Mouse (Mus musculus): ENCODE results near the gene Lrrfip2. TPM values are rescaled to one million over a fixed set of nuclear protein-coding genes. Genes with fewer than 3 reads are reported as not detected.

The Lrrfip2 gene
- total RNA-seq, 2 experiments from 2014 or later: 37.2 to 38.0 TPM

DNA sequence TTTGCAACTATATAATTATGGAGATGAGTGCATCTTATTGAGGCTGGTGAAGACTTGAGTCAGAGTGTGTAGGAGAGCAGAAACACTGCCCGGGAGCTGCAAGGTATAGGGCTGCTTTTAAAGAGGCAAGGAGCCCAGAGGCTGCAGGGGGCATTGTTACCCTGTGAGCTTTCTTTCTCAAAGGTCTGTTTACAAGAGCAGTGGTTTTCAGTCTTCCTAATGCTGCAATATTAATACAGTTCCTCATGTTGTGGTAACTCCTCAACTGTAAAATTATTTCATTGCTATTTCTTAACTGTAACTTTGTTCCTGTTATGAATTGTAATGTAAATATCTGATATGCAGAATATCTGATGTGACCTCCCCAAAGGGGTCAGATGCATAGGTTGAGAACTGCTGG is 104.2 kb downstream of the Lrrfip2 start:
- Histone ChIP-seq H3K4me3 (no peak overlapping the region), H3K27ac (no peak overlapping the region)
- no peak for TF ChIP-seq CTCF (conservative IDR thresholded peaks at IDR 0.05)
- DNase-seq (ENCODE audit: low spot score in 2 of 2): no peak

DNA sequence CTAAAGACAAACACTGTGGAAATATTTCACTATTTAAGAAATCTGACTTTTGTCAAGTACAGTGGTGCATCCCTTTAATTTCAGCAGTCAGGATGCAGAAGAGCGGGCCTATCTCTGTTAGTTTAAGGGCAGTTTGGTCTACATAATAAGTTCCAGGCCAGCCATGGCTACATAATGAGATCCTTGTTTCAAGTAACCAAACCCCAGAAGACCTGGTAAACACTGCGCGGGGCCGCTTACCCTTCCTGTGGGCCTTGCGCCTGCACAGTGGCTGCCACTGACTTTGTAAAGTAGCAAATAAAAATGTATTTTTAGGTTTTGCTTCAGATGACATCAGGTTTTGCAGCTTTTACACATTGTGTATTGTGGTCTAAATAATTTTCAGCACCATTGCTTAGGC is 106.0 kb downstream of the Lrrfip2 start:
- DNase-seq (ENCODE audit: low spot score in 2 of 2): no peak
- TF ChIP-seq CTCF (conservative IDR thresholded peaks at IDR 0.05): no peak
- Histone ChIP-seq H3K4me3 (no peak overlapping the region), H3K27ac (no peak overlapping the region)

DNA sequence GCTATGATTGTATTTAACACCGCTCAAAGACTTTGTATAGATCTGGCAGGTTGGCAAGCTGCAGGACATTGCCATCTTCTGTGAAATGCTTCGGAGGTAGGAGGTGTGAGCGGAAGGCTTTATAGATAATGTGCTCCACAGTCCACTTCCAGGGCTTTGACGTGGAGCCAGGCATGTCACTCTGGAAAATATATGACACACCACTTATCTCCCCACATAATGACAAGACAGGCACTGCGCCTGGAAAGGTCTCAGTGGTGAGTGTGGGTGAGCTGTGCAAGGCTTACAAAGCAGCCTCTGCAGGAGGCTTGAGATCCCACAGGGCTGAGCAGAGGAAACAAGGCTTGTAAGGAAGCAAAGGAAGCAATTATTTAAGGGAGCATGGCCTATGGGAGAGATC is 111.1 kb downstream of the Lrrfip2 start:
- no peak for TF ChIP-seq CTCF (conservative IDR thresholded peaks at IDR 0.05)
- no peak overlapping the region for H3K4me3 ChIP-seq
- no peak for DNase-seq (ENCODE audit: low spot score in 2 of 2)
- no peak overlapping the region for H3K27ac ChIP-seq

DNA sequence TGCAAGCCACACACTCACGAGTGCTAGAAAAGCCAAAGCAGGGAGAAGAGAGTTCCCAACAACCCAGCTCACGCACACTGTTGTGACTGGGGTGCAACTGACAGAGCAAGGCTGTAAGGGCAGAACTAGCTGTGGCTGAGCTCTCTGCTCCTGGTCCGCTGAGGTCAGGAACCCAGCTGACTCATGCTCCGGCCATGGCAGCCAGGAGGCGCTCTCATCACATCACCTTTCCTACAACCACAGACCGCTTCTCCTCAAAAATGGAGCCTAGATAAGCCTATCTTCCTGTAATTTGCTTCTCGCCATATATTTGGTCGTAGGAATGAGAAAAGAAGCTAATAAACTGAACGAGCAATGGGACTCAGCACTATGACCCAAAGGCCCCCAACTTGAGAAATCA is 117.3 kb downstream of the Lrrfip2 start:
- Histone ChIP-seq H3K4me3 (no peak overlapping the region), H3K27ac (no peak overlapping the region)
- TF ChIP-seq CTCF (conservative IDR thresholded peaks at IDR 0.05): peak; percentile 35
- no peak for DNase-seq (ENCODE audit: low spot score in 2 of 2)

DNA sequence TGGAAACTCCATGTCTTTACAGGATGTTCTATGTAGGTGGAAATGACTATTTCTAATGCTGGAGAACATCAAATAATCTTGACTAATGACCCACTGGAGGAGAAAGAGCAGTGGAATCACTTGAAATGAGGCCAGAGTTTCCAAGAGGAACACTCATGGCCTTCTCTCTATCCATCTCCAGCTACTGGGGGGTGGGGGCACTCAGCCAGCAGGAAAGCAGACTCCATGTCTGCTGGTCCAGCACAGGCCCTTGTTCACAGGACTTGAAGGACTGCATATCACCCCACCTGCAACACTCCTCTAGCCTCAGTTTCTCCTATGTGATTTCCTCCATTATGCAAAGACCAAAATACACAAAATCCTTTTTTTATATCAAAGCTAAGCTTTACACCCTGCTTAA is 120.3 kb downstream of the Lrrfip2 start:
- TF ChIP-seq CTCF (conservative IDR thresholded peaks at IDR 0.05): no peak
- H3K4me3 ChIP-seq: no peak overlapping the region
- no peak for DNase-seq (ENCODE audit: low spot score in 2 of 2)
- no peak overlapping the region for H3K27ac ChIP-seq

DNA sequence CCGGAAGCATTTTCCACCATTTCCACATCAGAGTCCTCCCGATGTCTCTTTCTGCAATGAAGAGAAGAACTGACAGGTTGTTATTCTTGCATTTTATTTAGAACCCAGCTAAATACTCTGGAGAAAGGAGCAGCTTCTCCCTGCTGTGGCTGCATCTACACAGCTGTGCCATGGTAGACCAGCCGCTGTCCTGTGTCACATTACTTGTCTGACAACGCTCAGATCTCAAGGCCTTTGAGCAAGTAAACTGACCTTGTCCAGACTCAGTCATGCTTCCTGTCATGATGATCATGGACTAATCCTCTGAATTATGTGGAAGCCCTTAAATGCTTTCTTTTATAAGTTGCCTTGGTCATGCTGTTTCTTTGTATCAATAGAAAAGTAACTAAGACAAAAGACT is 122.4 kb downstream of the Lrrfip2 start:
- DNase-seq (ENCODE audit: low spot score in 2 of 2): no peak
- no peak overlapping the region for H3K27ac ChIP-seq
- H3K4me3 ChIP-seq: no peak overlapping the region
- no peak for TF ChIP-seq CTCF (conservative IDR thresholded peaks at IDR 0.05)

DNA sequence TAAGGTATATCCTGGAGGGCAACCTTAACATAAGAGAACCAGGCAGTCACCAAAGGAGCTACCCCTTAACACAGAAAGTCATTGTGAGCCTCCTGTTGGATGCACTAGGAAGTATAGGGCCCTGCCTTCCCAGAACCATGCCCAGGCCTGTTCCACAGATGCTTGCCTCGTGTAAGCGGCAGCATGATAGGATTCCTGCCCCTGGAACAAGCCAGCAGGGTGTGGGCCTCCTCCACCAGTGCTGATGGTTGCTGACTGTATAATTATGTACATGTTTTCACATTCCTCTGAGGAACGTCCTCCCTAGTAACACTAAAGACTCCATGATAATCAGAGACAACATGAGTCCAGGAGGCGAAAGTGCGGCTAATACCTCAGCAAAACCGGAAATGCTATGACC is 126.0 kb downstream of the Lrrfip2 start:
- no peak for DNase-seq (ENCODE audit: low spot score in 2 of 2)
- H3K27ac ChIP-seq: no peak overlapping the region
- no peak overlapping the region for H3K4me3 ChIP-seq
- no peak for TF ChIP-seq CTCF (conservative IDR thresholded peaks at IDR 0.05)

DNA sequence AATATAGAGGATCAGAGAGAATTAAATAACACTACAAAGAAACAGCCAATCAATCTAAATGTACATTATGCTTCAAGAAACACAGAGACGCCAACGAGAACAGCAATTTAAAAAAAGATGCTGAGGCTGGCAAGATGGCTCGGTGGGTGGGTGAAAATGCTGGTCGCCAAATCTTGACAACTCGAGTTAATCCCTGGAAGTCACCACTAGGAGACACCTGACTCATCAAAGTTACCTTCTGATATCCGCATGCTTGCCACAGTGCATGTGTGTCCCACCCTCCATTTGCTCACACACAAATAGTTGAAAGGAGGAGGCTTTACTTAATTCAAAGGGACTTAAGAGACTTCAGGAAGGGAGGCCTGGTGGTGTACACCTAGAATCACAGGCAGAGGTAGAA is 128.2 kb downstream of the Lrrfip2 start:
- DNase-seq (ENCODE audit: low spot score in 2 of 2): no peak
- H3K4me3 ChIP-seq: no peak overlapping the region
- 0 out of 2 replicates have a peak, but pooled peaks have one; percentile 5 for TF ChIP-seq CTCF (conservative IDR thresholded peaks at IDR 0.05)
- no peak overlapping the region for H3K27ac ChIP-seq

DNA sequence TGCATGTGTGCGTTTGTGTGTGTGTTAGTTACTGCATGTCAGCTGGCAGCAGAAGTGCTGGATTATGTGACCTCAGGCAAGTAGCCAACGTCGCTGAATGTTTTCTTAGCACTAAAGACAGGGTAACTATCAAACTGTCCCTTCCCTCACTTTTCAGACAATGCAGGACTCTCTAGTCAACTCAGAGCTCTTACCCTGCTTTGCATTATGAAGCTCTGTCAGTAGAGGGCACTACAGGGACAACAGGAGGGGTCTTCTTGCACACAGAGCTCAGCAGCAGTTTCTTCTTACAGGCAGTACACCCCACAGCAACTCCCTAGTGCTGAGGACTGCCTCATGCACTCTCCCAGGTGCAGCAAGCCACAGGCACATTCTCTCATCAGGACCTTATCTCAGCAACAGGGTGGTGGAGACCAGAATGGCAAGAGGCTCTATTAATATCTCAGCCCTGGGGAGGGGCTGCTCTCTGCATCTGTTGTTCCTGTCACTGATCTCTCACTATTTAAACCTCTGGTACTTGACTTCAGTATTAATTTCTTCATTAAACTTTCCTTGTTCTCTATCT is 130.4 kb downstream of the Lrrfip2 start:
- Histone ChIP-seq H3K27ac (no peak overlapping the region), H3K4me3 (no peak overlapping the region)
- peak; percentile 26 to 61 for DNase-seq (ENCODE audit: low spot score in 2 of 2)
- TF ChIP-seq CTCF (conservative IDR thresholded peaks at IDR 0.05): peak; percentile 80

DNA sequence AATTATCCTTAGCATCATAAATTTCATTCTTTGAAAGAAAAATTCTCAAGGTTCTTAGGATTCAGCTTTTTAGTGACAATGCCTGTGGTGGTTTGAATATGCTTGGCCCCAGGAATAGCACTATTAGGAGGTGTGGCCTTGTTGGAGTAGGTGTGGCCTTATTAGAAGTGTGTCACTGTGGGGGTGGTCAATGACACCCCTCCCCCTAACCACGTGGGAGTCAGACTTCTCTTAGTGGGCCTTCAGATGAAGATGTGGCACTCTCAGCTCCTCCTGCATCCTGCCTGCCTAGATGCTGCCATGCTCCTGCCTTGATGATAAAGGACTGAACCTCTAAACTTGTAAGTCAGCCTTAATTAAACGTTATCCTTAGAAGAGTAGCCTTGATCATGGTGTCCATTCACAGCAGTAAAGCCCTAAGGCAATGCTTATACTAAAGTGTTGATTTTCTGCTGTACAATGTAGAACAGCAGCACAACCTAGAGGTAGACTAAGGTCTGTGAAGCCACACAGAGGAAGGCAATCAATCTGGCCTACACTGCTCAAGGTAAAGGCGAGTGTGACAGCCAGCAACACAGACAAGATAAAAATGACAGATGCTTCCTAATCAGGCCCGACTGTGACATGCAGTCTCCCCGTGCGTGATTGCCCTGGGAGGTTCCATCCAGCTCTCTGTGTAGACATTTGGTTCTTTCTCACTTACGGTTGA is 134.9 kb downstream of the Lrrfip2 start:
- Histone ChIP-seq H3K4me3 (no peak overlapping the region), H3K27ac (no peak overlapping the region)
- DNase-seq (ENCODE audit: low spot score in 2 of 2): no peak
- peak; percentile 70 for TF ChIP-seq CTCF (conservative IDR thresholded peaks at IDR 0.05)

DNA sequence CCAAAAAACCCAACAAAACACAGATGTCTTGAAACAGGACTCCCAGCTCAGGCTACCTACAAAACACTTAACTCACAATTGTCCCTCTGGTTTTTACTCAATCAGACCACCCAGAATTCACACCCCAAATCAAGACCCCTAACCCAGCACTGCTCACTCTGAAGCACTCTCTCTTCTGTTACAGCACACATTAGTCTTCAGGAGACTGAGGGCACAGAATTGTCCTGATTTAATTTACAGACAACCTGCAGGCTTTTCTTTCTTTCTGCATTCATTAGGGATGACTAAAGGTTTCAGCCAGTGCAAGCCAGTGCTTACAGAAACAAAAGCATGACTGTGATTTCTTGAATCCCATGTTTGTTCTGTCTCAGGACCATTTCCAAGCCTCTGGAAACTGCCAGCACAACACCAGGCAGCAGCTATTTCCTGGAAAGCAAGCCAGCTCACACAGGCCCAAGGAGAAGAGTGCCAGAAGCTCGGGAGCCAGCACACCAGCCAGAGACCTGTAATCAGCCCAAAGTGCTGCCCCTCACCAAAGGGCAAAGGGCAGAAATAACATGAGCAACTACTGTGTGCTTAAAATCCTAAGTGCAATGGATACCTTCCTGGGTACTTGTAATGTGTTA is 143.1 kb downstream of the Lrrfip2 start:
- TF ChIP-seq CTCF (conservative IDR thresholded peaks at IDR 0.05): no peak
- Histone ChIP-seq H3K4me3 (no peak overlapping the region), H3K27ac (peak overlapping the region; percentile 57)
- peak; percentile 42 to 61 for DNase-seq (ENCODE audit: low spot score in 2 of 2)

DNA sequence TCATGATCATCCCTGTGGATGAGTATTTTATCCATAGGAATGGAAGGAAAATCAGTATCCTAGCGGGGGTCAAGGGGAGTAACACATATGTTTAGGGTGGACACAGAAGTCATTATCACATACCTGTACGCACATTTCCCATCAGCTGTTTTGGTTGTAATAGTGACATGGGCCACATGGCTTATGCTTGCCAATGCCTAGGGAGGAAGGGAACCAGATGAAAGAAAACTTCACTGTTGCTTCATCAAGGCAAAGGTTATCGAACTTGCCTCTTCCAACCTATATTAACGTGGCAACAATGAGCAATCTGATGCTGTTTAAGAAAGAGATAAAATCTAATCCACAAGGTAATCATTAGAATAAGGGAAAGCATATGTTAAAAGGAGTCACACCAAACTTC is 144.0 kb downstream of the Lrrfip2 start:
- Histone ChIP-seq H3K4me3 (no peak overlapping the region), H3K27ac (no peak overlapping the region)
- no peak for TF ChIP-seq CTCF (conservative IDR thresholded peaks at IDR 0.05)
- DNase-seq (ENCODE audit: low spot score in 2 of 2): no peak

DNA sequence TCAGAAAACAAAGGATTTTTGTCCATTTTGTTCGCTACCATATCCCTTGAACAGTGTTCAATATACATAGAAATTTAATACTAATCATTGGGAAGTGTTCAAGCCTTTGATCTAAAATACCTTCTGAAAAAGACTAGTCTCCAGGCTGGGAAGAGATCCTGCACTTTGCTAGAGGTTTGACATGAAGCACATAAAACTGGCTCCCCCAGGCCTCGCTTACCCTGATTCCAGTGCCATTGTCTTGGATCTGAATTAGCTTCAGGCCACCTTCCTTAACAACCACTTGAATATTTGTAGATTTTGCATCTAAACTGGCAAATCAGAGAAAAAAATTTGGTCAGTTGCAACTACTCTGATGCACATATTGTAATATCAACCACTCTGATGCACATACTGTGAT is 150.6 kb downstream of the Lrrfip2 start:
- Histone ChIP-seq H3K4me3 (no peak overlapping the region), H3K27ac (no peak overlapping the region)
- TF ChIP-seq CTCF (conservative IDR thresholded peaks at IDR 0.05): no peak
- no peak for DNase-seq (ENCODE audit: low spot score in 2 of 2)

DNA sequence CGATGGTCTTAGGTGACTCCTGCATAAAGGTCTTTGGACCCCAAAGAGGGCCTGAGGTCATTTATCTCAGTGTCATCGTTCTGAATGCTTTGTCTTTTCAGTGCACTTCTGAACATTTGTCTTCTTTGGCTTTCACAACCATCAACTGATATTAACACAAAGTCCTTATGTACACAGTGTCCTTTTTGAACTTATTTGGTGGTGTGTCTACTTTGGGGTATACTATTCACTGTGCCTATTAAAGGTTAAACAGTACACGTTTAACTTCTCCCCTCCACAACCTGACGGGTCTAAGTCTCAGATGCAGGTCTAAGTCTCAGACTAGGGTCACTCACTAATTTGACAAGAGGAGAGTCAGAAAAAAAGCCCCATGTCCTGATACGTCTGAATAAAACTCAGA is 153.2 kb downstream of the Lrrfip2 start:
- H3K4me3 ChIP-seq: peak overlapping the region; percentile 99
- no peak for TF ChIP-seq CTCF (conservative IDR thresholded peaks at IDR 0.05)
- no peak for DNase-seq (ENCODE audit: low spot score in 2 of 2)
- H3K27ac ChIP-seq: peak overlapping the region; percentile 96

All from layer of hippocampus, adult 2 months (tissue).